Mouse (Mus musculus): ENCODE measurements at regions not wholly inside any gene's neighbourhood (a gene's known extent, or its start where the extent isn't known, plus 50 kb on each side); places are given as distances from the start of the nearest gene placed in this dataset.
"Not testable (repeated sequence)": the region's sequence is repeated elsewhere in the genome, so short reads cannot be mapped to it uniquely, and the experiment has no call there.

DNA sequence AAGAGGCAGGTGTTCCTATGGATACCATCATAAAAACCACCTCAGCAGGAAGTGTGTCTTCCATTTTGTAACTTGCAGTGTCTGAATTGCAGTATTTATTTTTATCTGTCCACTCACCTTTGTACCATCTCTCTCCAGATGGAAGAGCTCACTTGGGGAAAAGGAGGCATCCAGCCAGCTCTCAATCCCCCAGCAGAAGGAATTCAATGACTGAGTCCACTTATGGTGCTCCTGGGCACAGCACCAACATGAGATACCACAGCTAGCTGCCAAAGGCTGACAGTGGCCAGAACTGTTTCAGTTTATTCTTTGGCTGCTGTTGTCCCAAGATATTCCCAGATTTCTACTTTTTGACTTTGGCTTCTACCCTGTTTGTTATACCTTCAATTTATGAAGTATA lies 136.6 kb upstream of the Rps6ka3 start:
- no peak for DNase-seq

DNA sequence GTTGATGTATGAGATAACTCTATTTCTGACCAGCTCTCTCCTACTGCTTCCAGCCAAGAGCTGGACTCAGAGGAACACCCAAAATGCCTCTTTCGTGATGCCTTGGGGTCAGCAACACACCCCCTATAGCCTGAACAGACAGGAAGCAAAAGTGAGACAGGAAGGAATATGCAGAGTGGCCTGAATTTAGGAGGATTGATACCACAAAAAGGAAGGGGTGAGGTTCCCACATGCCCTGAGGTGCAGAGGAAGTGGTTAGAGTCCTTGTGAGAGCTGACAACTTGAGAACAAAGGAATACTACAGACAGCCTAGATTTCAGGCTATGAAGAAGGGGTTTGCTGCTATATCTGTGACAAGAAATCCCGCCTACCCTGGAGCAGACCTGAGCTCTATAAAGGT lies 129.6 kb upstream of the Rps6ka3 start:
- no peak for DNase-seq

DNA sequence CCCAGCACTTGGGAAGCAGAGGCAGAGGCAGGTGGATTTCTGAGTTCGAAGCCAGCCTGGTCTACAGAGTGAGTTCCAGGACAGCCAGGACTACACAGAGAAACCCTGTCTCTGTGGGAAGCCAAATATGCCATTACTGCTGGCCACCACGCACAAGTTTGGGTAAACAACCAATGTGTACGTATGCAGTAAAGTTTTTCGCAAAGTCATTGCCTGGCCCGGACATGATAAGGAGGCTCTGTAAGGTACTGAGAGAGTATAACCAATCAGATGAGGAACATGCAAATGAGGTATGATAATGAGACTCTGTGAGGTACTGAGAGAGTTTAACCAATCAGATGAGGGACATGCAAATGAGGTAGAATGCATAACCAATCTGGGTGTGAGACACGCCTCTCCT lies 99.5 kb upstream of the Rps6ka3 start:
- not testable (repeated sequence) for DNase-seq

DNA sequence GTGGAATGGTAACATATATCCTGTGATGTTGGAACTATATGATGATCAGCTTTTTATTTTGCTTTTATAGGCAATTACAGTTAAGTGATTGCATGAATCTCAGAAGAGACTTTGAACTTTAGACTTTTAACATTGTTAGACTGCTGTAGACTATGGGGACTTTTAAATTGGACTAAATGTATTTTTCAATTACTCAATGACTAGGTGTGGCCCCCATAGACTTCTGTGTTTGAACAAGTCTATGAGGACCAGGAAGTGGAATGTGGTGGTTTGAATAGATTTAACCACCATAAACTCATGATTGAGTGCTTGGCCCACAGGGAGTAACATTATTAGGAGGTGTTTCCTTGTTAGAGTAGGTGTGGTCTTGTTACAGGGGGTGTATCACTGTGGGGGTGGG lies 93.9 kb upstream of the Rps6ka3 start:
- no peak for DNase-seq

DNA sequence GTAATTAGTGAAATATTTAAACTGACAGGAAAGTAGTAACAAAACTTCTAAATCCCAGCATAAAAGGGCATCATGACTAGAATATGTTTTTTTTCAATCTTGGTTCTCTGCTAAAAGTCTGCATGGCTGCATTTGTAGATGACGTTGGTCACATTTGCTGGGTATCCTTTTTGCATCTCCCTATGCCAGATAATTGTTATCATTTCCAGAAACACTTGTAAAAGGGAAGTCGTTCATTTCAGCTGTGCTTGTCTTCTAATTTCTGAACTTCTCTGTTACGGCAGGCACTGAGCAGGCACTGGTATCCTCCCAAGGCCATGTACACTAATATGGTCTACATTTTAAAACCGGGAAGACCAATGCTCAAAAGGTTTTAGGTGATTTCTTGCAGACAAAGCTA lies 69.6 kb upstream of the Rps6ka3 start:
- DNase-seq = no peak

DNA sequence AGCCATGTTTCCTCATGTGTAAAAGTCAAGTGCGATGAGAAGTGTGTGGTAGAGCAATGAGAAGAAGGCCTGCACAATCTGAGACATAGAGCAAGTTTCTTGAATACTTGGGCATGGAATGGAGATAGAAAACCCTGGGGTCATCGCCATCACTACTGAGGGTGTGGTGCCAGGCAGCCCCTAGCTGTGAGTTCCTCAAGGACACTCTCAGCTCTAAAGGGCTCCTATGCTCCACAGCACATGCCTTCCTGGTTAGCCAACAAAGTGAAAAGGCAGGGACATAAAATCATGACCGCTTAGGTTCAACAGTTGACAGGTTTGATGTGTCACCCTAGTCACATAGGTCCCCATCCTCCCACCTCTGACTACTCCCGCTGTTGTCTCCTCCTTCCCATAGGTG lies 66.8 kb upstream of the Rps6ka3 start:
- DNase-seq = no peak

DNA sequence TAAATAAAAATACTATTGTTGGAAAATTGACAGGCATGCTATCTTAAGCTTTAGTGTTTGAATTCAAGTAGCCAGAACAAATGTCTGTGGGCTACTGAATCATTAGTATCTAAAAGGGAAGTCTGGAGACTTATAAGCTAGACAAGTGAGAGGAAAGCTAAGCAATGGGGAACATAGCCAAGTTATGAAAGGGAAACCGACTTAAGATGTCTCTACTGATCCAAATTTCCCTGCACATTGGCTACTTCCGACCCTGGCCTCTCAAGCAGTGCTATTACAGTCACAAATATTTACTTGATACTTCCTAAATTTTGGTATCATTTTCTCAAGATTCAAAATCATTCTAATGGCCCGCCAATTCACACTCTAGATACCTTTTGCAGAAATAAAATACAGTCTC lies 65.4 kb upstream of the Rps6ka3 start:
- DNase-seq = no peak

DNA sequence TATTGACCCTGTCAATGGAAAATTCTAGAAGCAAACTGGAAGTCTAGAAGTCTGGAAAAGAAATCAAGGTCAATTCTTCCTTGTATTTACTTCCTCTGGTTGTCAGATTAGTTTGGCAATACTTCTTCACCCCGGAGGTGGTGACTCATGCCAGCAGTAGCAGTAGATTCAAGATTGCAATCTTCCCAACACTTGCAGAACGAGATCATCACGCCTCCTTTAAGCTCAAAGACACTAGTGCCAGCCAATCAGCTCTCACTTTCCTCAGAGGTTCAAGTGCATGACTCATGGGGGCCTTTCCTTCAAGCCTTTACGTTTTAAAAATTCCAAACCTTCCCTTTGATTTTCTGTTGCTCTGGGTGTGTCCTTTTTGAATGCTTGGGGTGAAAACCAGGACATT lies 64.9 kb upstream of the Rps6ka3 start:
- DNase-seq = no peak

DNA sequence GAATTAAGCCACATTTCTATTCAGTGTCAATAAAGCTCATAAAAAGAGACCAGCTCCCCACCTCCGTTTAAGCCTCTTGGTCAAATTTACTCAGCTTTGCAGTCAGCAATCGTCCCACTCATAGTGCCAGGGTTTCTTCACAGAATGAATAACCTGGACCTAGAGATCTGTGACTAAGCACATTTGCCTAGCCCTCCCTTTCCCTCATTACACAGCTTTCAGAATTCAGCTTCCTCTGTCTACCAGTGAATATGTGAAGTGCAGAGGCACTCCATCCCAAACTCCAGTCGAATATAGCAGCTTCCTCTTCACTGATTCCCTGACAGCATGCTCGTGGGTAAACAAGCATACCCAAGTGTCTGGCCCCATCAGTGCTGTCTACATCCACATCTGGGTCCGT lies 54.3 kb upstream of the Rps6ka3 start:
- no peak for DNase-seq

DNA sequence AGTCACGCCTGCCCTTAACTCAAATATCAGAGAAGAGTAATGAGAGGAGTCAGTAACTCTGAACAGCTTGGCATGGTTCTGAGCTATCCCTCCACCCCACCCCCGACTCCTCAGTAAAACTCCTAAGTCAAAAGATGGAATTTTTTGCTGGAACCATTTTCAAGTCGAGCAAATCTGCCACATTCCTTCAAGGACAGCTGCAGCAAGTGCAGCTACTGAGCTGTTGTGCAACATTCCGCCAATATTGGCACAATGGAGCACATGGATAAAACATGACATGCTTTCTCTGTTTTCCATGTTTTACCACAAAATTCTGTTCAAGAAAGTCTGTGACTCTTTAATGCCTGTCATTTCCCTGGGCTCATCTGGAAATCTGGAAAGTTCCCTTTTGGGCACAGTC lies 53.1 kb upstream of the Rps6ka3 start:
- no peak for DNase-seq

DNA sequence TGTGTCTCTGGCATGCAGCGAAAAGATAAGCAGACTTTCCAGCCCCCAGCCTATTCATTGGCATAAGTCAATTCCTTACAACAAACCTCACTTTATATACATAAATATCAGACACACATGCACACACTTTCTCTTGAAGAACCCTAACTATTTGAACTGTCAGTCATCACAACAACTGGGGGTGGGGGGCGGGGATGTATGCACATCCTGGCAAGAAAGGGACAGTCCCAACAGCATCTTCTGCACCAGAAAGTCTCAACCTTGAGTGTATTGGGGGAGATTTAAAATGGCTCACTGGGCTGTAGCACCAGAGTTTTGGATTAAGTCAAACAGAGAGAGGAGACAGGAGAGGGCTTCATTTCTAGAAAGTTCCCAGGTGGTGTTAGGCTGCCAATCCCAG lies 50.4 kb upstream of the Rps6ka3 start:
- no peak for DNase-seq
